Mouse (Mus musculus): Measurements from ENCODE around the gene Rsrp1.

Rsrp1 gene

GRCm38 (mm10) chr4:134967887-134968604 is 44.7 kb downstream of the Rsrp1 start:
- DNase-seq (ENCODE audit: low read depth): no peak

GRCm38 (mm10) chr4:134968605-134968976 is 45.2 kb downstream of the Rsrp1 start:
- DNase-seq (ENCODE audit: low read depth): no peak

GRCm38 (mm10) chr4:134975261-134975928 is 52.0 kb downstream of the Rsrp1 start:
- no peak for DNase-seq (ENCODE audit: low read depth)

- DNase-seq (ENCODE audit: low read depth): no peak
These were observed 52.5 kb downstream of the Rsrp1 start for GRCm38 (mm10) chr4:134975929-134976308.

Data from c-Kit-positive CD71-positive TER-119-negative erythroid progenitor cells, embryonic 14.5 days (primary cell).